15 mouse cellular contexts compared by ENCODE assay signal in genomic region chr10:30030621-30031020, GRCm38 (mm10).
DNase-seq lines count a peak whose midpoint lies in the region; ATAC-seq lines count a peak whose summit lies in the region.
"Had no signal": no experiment of that assay in that cellular context is flagged by ENCODE, and none has a peak within 500 bp of the region (broad histone marks: within the 10 kb centered on the region; RNA-seq: fewer than 3 reads in every experiment).

No protein-coding gene starts in this region.

- peak; percentile 96 for ATAC-seq in frontal cortex, adult (ENCODE audit: low TSS enrichment)
- ATAC-seq in granulocyte monocyte progenitor cell, adult 5-6 weeks (replicated peaks; ENCODE audit: poor library complexity, severe bottlenecking), result no peak
- ATAC-seq: hindbrain, postnatal 0 days; intestine, postnatal 0 days; midbrain, embryonic 16.5 days had no signal

- no peak for DNase-seq in frontal cortex, postnatal 14 days (ENCODE audit: low spot score in 2 of 2)
- DNase-seq in right cerebral cortex, adult 2 months (ENCODE audit: low spot score in 2 of 2), result peak; percentile 5 to 11
- DNase-seq in right cerebral cortex, postnatal 14 days, result no peak
- DNase-seq in layer of hippocampus, adult 9-10 months (ENCODE audit: low spot score), result peak; percentile 53
- no peak for DNase-seq in cerebellum, postnatal 10 days
- DNase-seq: adrenal gland, adult 2 months; B cell, adult 2 months; cerebellum, adult 9-11 months; lung, adult 18-20 months; thymus, postnatal 36 days had no signal

Comparison
In these comparisons a context has a peak if more than half of its experiments do, and no peak if none do; other contexts are left out.
1. DNase-seq: peak in right cerebral cortex, adult 2 months (2 of 2) and layer of hippocampus, adult 9-10 months (single experiment); none in frontal cortex, postnatal 14 days (0 of 2), right cerebral cortex, postnatal 14 days (single experiment) and cerebellum, postnatal 10 days (0 of 2).